Mouse (Mus musculus) lung, embryonic 14.5 days (tissue): ENCODE measurements at regions not wholly inside any gene's neighbourhood (a gene's known extent, or its start where the extent isn't known, plus 50 kb on each side); places are given as distances from the start of the nearest gene placed in this dataset.

Experiments used
- ATAC-seq: fragments of 200-750 bp; cut with Nextera tagmentation; 2 replicates; pipeline ENCODE4 v1.8.0; 2017; ENCODE audit warnings: mild to moderate bottlenecking, moderate TSS enrichment, moderate library complexity; ENCODE audit not compliant: insufficient read depth
- DNase-seq: peaks from one replicate; pipeline ENCODE4 v3.0.0-alpha.2; 2015
- H3K27ac ChIP-seq: fragments of 300-500 bp; sonication (generic); 2 replicates; pipeline ENCODE4 v1.5.1; 2014; ENCODE audit warnings: low read depth, mild to moderate bottlenecking, moderate library complexity
- H3K27me3 ChIP-seq: fragments of 300-500 bp; sonication (generic); 2 replicates; pipeline ENCODE4 v1.6.1; 2014; ENCODE audit warnings: low read length, control low read depth; ENCODE audit not compliant: insufficient read depth
- H3K36me3 ChIP-seq: fragments of 300-500 bp; sonication (generic); 2 replicates; pipeline ENCODE4 v1.6.1; 2014; ENCODE audit warnings: control low read depth; ENCODE audit not compliant: insufficient read depth
- H3K4me1 ChIP-seq: fragments of 300-500 bp; sonication (generic); 2 replicates; pipeline ENCODE4 v1.6.1; 2014; ENCODE audit warnings: antibody characterized with exemption, control low read depth; ENCODE audit not compliant: insufficient read depth
- H3K4me2 ChIP-seq: fragments of 300-500 bp; sonication (generic); 2 replicates; pipeline ENCODE4 v1.6.1; 2014; ENCODE audit warnings: mild to moderate bottlenecking
- H3K4me3 ChIP-seq: fragments of 300-500 bp; sonication (generic); 2 replicates; pipeline ENCODE4 v1.5.1; 2014; ENCODE audit warnings: low read depth, low read length
- H3K9ac ChIP-seq: fragments of 300-500 bp; sonication (generic); 2 replicates; pipeline ENCODE4 v1.6.1; 2014
- H3K9me3 ChIP-seq: fragments of 300-500 bp; sonication (generic); 2 replicates; pipeline ENCODE4 v1.6.1; 2016; ENCODE audit warnings: low read depth, low read length, control low read depth
- CTCF ChIP-seq: IDR thresholded peaks from 2 replicates; pipeline ENCODE4 v1.5.1; 2016; ENCODE audit warnings: antibody characterized with exemption, low read depth
- WGBS: fragments of 180-500 bp; shearing (Covaris S2); extraction: QIAGEN DNeasy Blood & Tissue Kit; methylation state at CpG from one replicate; pipeline ENCODE4 v1.1.7; 2014; 5-methylcytosine and 5-hydroxymethylcytosine counted together

DNA sequence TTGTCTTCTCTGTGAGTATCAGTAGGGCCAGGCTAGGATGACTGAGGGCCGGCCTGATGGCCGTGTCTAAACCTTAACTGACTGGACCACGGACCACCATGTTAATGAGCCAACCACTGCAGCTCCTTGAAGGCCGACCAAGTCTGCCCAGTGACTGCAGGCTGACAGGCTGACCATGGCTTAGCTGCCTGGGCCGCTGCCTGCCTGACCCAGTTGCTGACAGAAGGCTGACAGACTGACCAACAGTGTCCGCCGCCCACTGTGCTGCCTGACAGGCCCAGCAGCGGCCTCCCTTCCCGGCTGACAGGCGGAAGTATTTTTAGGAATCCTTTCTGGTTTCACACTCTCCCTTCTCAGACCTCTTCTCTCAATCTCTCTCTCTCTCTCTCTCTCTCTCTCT is 124.3 kb upstream of the Pcbd1 start:
- no peak for DNase-seq
- TF ChIP-seq CTCF, result no peak
- no peak overlapping the region for H3K4me2 ChIP-seq
- no peak overlapping the region for H3K27ac ChIP-seq
- ATAC-seq, result no peak
- WGBS, result 66% methylated on average over 10 of the region's 10 CpGs
- H3K4me1 ChIP-seq, result no peaks in the 10 kb centered on the region
- no peaks in the 10 kb centered on the region for H3K36me3 ChIP-seq
- H3K4me3 ChIP-seq, result no peak overlapping the region
- no peaks in the 10 kb centered on the region for H3K27me3 ChIP-seq
- H3K9ac ChIP-seq, result no peak overlapping the region
- H3K9me3 ChIP-seq, result no peaks in the 10 kb centered on the region

DNA sequence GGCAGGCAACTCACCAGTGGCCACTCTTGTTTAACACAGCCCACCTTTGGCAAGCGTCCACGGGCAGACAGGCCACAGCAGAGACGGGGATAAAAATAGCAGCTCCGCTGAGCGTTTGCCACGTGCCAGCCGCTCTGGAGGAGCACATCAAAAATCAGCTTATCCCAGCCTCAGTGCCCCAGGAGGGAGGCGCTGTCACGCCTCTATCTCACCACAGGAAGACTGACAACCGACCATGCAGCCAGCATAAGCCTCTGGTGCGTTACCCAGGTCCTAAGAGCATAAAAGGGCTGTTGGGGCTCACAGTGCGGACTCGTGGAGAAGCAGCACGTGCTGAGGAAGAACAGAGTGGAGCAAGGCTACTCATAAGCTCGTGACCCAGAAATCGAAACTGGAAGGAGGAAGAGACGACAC is 126.4 kb upstream of the Unc5b start:
- WGBS, result 24% methylated on average over 17 of the region's 17 CpGs
- Histone ChIP-seq H3K36me3 (no peaks in the 10 kb centered on the region), H3K27ac (no peak overlapping the region), H3K9ac (no peak overlapping the region), H3K27me3 (no peaks in the 10 kb centered on the region), H3K4me2 (peak overlapping the region; percentile 27; the same call in 1 of the 2 replicates), H3K4me3 (no peak overlapping the region), H3K4me1 (peaks cover 6% of the 10 kb centered on the region; the same call in 1 of the 2 replicates), H3K9me3 (no peaks in the 10 kb centered on the region)
- DNase-seq (peak; percentile 60), ATAC-seq (no peak)
- TF ChIP-seq CTCF, result 0 out of 2 replicates have a peak, but pooled peaks have one; percentile 4

DNA sequence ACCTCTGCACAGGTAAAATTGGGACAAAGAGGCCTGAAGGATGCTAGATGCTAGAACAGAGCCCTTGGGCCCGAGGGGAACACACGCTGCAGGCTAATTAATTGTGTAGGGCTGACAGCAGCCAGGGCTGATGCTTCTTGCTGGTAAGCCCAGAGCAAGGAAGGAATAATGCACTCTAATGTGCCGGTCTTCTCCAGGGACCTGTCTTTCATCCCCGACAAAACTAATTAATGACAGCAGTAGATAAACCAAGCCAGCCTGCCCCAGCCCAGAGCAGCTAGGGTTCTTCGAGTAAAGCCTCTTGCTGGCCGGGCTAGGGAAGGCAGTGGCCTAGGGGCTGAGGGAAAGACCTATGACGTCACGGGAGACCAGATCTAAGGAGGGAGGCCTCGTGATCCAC is 124.1 kb upstream of the Unc5b start:
- DNase-seq (no peak), ATAC-seq (no peak)

DNA sequence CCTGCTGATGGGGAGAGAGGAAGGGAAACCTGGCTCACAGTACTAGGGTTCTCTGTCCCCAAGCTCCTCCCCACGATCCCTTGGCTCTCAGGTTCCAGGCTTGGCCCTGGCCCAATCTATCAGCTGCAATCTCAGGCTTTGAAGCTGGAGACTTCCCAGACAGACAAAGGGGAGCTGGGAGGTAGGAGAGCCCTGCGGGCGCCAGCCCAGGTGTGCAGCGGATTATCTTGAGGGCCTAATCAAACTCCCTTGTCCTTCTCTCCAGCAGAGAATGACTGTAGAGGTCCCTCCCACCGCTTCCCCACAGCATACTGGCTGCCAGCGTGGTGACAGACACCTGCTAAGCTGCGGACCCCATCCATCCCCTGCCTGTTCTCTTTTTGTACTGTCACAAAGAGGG is 121.1 kb upstream of the Unc5b start:
- no peaks in the 10 kb centered on the region for H3K9me3 ChIP-seq
- no peak for TF ChIP-seq CTCF
- H3K27me3 ChIP-seq, result no peaks in the 10 kb centered on the region
- H3K4me1 ChIP-seq, result 0 out of 2 replicates have a peak, but pooled peaks cover 1% of the 10 kb centered on the region
- H3K36me3 ChIP-seq, result no peaks in the 10 kb centered on the region
- WGBS, result 10% methylated on average over 7 of the region's 7 CpGs
- no peak for DNase-seq
- H3K27ac ChIP-seq, result no peak overlapping the region
- ATAC-seq, result no peak
- no peak overlapping the region for H3K9ac ChIP-seq
- H3K4me2 ChIP-seq, result no peak overlapping the region
- H3K4me3 ChIP-seq, result no peak overlapping the region

More for the DNA sequence above, 124.1 kb upstream of the Unc5b start:
- H3K27ac ChIP-seq, result no peak overlapping the region
- no peak for TF ChIP-seq CTCF
- WGBS, result 42% methylated on average over 9 of the region's 9 CpGs
- H3K4me3 ChIP-seq, result no peak overlapping the region
- no peaks in the 10 kb centered on the region for H3K9me3 ChIP-seq
- peaks cover 6% of the 10 kb centered on the region; the same call in 1 of the 2 replicates for H3K4me1 ChIP-seq
- H3K9ac ChIP-seq, result no peak overlapping the region
- no peaks in the 10 kb centered on the region for H3K27me3 ChIP-seq
- H3K4me2 ChIP-seq, result no peak overlapping the region
- no peaks in the 10 kb centered on the region for H3K36me3 ChIP-seq

DNA sequence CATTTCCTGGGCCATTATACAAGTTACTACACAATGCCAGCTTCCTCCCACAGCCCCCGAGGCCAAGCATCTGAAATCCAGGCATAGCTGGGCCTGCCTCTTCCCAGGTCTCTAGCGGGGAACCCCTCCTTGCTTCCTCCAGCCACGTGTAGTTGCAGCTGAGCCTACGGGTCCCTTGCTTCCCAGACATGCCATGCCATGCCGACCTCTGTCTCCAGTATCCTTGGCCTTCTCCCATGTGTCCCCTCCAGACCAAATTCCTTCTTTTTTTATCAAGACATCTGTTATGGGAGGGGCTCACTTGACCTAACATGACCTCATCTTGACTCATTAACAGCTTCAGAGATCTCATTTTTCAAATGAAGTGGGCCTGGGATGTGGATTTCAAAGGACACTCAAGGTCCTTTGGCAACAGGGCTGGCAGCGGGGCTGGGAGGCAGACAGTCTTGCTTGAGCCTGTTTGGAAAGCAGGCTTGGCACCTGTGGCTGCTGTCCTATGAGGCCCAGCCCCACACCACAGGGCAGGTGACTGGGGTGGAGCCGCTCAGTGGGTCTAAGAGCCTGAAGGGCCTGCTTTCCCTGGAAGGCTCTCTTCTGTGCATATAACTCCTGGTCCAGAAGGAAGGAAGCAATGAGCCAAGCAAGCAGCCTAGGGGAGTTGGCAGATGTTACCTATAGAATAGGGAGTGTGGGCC is 117.7 kb upstream of the Unc5b start:
- WGBS, result 27% methylated on average over 7 of the region's 7 CpGs
- H3K27me3 ChIP-seq, result no peaks in the 10 kb centered on the region

DNA sequence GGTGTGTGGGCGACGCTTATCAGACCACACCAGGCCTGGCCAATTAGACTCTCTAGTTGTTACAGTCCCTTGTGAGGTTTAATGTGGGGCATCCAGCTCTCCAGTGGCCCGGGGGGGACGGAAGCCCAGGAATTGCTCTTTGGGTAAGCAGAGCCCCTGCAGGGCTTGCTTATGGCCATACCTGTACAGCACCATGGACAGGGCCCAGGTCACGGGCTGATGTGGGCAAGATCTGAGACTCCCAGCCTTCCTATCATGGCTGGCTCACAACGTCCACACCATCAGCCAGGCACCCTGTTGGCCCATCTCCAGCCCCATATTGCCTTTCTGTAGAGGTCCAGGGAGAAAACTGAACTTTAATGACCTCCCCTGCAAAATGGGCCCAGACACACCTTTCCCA is 111.7 kb upstream of the Unc5b start:
- Histone ChIP-seq H3K4me2 (no peak overlapping the region), H3K27ac (no peak overlapping the region), H3K4me3 (no peak overlapping the region), H3K9ac (no peak overlapping the region), H3K27me3 (no peaks in the 10 kb centered on the region), H3K9me3 (no peaks in the 10 kb centered on the region), H3K4me1 (no peaks in the 10 kb centered on the region), H3K36me3 (no peaks in the 10 kb centered on the region)
- peak; percentile 26 for DNase-seq
- 75% methylated on average over 6 of the region's 6 CpGs for WGBS
- no peak for ATAC-seq
- no peak for TF ChIP-seq CTCF

More for the DNA sequence above, 117.7 kb upstream of the Unc5b start:
- no peak for ATAC-seq
- no peaks in the 10 kb centered on the region for H3K9me3 ChIP-seq
- H3K4me1 ChIP-seq, result no peaks in the 10 kb centered on the region
- no peaks in the 10 kb centered on the region for H3K36me3 ChIP-seq
- DNase-seq, result no peak
- no peak overlapping the region for H3K9ac ChIP-seq
- H3K4me2 ChIP-seq, result no peak overlapping the region
- H3K27ac ChIP-seq, result no peak overlapping the region
- no peak overlapping the region for H3K4me3 ChIP-seq
- no peak for TF ChIP-seq CTCF

DNA sequence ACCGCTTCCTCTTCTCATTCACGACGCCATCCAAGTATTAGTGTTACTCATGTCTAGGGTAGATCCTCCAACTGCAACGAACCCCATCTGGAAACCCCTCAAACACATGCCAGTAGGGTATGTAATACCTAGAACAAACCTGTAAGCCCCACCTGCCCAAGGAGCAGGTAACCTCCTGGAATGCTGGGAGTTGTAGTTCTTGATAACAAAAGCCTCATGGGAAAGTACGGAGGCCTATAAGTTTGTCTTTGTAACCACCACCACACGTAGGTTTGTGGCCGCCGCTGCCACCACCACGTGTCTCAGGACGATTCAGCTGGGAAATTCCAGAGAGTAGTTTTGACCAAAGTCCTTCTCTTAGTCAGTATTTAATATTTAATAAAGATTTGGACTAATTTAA is 107.4 kb upstream of the Unc5b start:
- ATAC-seq, result no peak
- Histone ChIP-seq H3K9me3 (no peaks in the 10 kb centered on the region), H3K9ac (no peak overlapping the region), H3K4me3 (no peak overlapping the region), H3K4me2 (no peak overlapping the region), H3K27me3 (no peaks in the 10 kb centered on the region), H3K27ac (no peak overlapping the region), H3K36me3 (no peaks in the 10 kb centered on the region), H3K4me1 (peaks cover 29% of the 10 kb centered on the region)
- TF ChIP-seq CTCF, result no peak
- DNase-seq, result no peak
- WGBS, result 86% methylated on average over 10 of the region's 10 CpGs
